Mouse (Mus musculus): ENCODE measurements around the gene Klhl1.
A peak's percentile ranks its signal among the peaks of the same experiment; 100 is the strongest.

Gene Klhl1

GRCm38 (mm10) chr14:96518954-96519682, at the start of gene Klhl1:
Gene Klhl1 (minus strand): TSS chr14:96519102.
- DNase-seq = no peak

GRCm38 (mm10) chr14:96553668-96554067, 34.8 kb upstream of the Klhl1 start:
- DNase-seq = no peak

- no peak for DNase-seq
Observed at GRCm38 (mm10) chr14:96518151-96518953, 550 bp downstream of the Klhl1 start.

- DNase-seq = no peak
Observed at GRCm38 (mm10) chr14:96517727-96518126, 1.2 kb downstream of the Klhl1 start.

GRCm38 (mm10) chr14:96499936-96500335, 19.0 kb downstream of the Klhl1 start:
- no peak for DNase-seq

GRCm38 (mm10) chr14:96471812-96472211, 47.1 kb downstream of the Klhl1 start:
- no peak for DNase-seq

GRCm38 (mm10) chr14:96471336-96471735, 47.6 kb downstream of the Klhl1 start:
- no peak for DNase-seq

GRCm38 (mm10) chr14:96461756-96462155, 57.1 kb downstream of the Klhl1 start:
- DNase-seq = no peak

GRCm38 (mm10) chr14:96392032-96392737, 126.7 kb downstream of the Klhl1 start:
- DNase-seq = no peak

- no peak for DNase-seq
Observed at GRCm38 (mm10) chr14:96362727-96363126, 156.2 kb downstream of the Klhl1 start.

GRCm38 (mm10) chr14:96348220-96348619, 170.7 kb downstream of the Klhl1 start:
- DNase-seq = no peak

GRCm38 (mm10) chr14:96331069-96331468, 187.8 kb downstream of the Klhl1 start:
- DNase-seq = no peak

GRCm38 (mm10) chr14:96217805-96218441, 301.0 kb downstream of the Klhl1 start:
- DNase-seq = no peak

GRCm38 (mm10) chr14:96194795-96195194, 324.1 kb downstream of the Klhl1 start:
- DNase-seq = peak; percentile 5

- DNase-seq = no peak
Observed at GRCm38 (mm10) chr14:96174546-96174945, 344.4 kb downstream of the Klhl1 start.

GRCm38 (mm10) chr14:96143137-96143536, 375.8 kb downstream of the Klhl1 start:
- no peak for DNase-seq

GRCm38 (mm10) chr14:96140246-96140645, 378.7 kb downstream of the Klhl1 start:
- DNase-seq = no peak

GRCm38 (mm10) chr14:96107396-96107795, 411.5 kb downstream of the Klhl1 start:
- DNase-seq = no peak

- DNase-seq = no peak
Observed at GRCm38 (mm10) chr14:96081681-96082207, 437.2 kb downstream of the Klhl1 start.

GRCm38 (mm10) chr14:96065884-96066283, 453.0 kb downstream of the Klhl1 start:
- no peak for DNase-seq

All from kidney, postnatal 10 days (tissue).